Mouse (Mus musculus) heart, postnatal 10 days (tissue): ENCODE results near the gene Ctnnbip1. TPM values are rescaled to one million over a fixed set of nuclear protein-coding genes. Genes with fewer than 3 reads are reported as not detected.
A peak's percentile ranks its signal among the peaks of the same experiment; 100 is the strongest.

ENCODE experiments used
- DNase-seq, 2 experiments: peaks; one replicate each; pipeline ENCODE4 v3.0.0; 2021
- intact Hi-C: fragments of 180-260 bp; cut with DNase I; formaldehyde crosslinking; loops from one replicate; pipeline ENCODE4 v1.15.1; 2025
- total RNA-seq, 2 experiments: library from RNA; stranded (reverse); gene quantifications; 2 replicates each; pipeline ENCODE4 v1.2.3; 2021

Gene Ctnnbip1
- total RNA-seq, 2 experiments from 2014 or later: 57.2 to 63.7 TPM

DNA sequence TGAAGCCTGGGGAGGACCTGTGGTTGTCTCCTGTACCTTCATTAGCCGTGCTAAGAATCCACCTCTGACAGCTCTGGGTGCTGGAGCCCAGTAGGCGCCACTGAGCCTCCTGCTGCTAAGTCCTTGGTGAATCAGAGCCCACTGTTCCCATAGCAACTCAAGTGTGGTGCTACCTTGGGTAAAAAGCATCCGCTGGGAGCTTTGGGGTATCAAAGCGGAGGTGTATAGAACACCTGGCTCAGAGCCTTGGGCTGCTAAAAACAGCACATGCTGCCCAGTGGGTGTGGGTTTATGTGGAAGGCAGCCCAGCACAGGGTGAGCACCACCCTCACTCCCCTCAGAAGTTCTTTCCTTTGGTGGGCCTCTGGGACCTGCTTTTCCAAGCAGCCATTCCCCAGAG is 38.1 kb downstream of the Ctnnbip1 start:
- intact Hi-C loops: no loop called here
- DNase-seq: no peak

DNA sequence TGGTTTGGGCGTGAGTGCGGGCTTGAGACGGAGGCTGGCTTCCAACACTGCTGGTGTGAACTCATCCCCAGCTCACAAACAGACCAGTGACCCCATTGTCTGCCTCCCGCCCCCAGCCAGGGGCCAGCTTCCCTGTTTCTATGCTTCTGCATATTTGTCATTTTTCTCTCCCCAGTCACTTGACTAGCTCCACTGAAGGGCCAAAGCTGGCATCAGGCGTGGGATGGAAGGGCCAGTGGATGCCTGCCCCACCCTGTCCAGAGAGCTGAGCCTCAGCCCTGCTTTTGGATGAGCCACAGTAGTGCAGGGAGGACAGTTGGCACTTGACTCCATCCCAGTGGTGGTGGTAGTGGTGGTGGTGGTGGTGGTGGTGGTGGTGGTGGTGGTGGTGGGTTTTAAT is 39.9 kb downstream of the Ctnnbip1 start:
- DNase-seq: no peak
- intact Hi-C loops: no loop called here

DNA sequence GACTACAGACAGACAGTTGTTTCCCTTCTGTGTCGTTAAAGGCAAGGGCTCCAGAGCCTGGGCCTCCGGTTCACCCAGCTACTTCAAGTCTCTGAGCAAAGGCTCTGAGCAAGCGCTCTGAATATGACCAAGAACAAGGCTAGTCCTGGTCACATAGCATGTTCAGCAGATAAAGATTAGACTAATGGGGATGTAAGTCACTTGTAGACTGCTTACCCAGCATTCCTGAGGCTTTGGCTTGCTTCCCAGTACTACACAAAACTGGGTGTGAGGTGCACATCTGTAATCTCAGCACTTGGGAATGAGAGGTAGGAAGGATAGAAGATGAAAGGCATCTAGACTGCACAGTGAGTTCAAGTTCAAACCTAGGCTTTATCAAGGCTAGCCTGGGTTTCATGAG is 40.4 kb downstream of the Ctnnbip1 start:
- intact Hi-C loops: no loop called here

DNA sequence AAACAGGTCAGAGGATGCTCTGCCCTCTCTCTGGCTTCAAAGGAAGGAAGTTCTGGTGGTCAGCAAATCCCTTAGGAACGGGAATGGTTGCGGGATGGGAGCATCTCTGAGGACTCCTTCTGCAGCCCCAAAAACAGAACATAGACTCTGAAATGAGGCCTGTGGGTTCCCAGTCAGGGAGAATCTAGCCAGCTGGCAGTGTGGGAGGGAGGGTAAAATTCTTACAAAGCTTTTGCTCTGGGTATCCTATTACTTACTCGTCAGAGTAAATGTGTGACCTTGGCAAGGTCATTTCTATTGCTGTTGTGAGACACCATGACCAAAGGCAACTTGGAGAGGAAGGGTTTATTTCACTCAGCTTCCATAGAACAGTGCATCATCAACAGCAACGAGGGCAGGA is 43.4 kb downstream of the Ctnnbip1 start:
- DNase-seq: no peak
- intact Hi-C loops: no loop called here

More for the DNA sequence above, 40.4 kb downstream of the Ctnnbip1 start:
- DNase-seq: no peak

DNA sequence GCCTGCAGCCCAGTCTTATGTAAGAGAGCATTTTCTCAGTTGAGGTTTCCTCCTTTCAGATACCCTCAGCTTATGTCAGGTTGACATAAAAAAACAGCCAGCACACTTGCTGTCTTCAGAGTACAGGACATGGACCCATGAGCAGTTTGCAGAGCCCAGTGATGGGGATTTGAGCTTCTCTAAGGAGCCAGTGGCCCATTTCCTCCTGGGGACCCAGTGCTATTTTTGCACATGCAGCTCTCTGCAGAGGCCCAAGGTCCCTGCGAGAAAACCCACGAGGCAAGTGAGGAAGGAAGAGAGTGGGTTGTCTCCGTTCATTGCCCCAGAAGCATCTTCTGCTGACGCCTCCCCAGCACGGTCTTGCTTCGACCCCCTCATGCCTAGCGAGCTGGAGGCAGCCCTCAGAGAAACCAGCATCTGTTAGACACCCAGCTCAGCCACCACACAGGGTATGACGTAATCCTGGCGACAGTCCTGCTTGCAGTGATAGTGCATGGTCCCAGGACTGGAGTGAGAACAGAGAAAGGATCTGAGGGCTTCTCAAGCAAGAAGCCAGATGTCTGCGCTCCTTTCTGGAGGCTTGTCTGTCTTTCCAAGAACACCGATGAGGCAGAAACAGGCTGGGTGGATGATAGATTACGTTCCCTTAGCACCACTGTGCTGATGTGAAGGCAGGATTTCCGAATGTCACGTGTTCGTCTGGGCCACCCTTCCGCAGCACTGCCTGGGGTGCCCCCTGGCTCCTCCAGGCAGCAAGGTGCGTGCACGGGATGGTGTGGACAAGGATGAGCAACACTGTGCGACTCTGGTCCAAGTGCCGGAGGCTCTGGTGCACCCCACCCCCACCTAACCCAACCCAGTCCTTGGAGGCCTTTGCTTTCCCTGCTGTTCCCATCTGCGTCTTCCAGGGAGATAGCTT is 44.2 kb downstream of the Ctnnbip1 start:
- DNase-seq: peak; percentile 83 to 85
- intact Hi-C loops: no loop called here

DNA sequence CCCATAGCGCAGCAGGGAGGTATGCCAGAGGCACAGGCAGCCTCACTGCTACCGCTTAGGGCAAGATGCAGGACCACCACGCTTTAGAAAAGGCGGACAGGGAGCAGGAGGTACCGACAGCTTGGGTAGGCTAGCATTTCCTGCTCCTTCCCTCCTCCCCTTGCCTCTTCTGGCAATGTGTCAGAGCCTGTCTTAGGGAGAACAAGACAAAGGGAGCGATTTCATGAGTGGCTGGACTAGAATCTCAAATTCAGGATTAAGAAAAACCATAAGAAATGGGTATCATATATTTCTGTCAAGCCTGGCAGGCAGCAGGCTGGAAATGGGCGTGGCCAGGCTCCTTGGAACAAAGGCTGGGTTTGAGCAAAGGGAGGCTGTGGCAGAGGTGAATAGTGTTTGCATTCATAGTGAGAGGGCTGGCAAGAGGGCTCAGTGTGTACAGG is 44.9 kb downstream of the Ctnnbip1 start:
- intact Hi-C loops: no loop called here
- peak; percentile 56 to 64 for DNase-seq

DNA sequence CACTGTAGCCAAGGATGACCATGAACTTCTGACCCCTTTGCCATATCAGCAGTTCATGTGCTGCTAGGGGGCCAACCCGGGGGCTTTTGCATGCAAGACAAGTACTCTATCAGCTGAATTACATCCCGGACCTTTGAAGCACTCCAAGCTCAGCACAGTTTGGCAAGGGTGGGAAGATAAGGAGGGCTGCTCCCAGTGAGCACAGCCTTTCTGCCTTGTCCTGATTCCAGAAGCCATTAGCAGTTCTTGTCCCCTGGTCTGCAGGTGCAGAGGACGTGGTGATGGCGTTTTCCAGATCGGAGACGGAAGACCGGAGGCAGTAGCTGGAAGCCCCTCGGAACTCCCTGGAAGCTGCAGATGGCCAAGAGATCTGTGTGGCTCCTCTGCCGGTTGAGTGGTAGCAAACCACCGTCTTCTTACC is 45.9 kb downstream of the Ctnnbip1 start:
- no peak for DNase-seq
- intact Hi-C loops: no loop called here

DNA sequence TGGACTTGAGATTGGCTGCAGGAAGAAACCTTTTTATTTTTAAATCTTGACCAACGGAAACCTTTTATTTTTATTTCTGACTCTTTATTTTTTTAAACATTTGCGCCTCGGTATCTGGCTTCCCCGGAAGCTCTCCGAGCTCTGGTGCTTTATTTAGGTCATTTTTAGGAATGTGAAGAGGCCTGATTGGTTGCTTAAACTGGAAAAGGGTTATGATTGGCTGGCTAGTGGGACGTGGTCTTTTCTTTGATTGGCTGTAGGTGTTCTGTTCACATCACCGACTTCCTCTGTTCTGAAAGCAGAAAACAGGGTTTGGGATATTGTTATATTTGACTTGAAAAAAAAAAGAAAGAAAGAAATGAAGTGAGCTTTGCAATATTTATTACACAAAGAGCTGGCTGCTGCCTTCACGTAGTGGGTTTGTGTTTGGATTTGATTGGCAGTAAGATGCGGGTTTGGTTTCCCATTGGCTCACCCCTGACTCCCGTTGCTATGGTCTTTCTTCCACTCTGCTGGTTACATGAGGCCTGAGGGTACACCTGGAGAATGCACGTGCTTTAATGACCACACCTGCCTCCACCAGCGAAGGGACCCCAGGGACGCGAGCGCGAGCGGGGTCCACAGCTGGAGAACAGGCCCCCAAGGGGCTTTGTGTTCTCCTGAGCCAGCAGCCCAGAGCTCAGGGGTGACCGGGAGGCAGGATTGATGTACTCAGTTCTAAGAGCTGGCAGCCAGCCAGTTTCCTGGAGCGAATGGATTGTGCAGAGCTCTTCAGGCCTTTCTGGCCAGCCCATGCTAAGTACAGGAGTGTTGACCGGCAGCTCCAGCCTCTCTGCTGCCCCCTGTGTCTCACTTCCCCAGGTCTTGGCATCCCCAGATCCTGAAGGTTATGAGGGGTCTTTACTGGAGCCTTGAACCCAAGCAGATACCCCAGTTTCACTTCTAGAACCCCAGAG is 46.7 kb downstream of the Ctnnbip1 start:
- DNase-seq: peak; percentile 83 to 86
- intact Hi-C loops: no loop called here

DNA sequence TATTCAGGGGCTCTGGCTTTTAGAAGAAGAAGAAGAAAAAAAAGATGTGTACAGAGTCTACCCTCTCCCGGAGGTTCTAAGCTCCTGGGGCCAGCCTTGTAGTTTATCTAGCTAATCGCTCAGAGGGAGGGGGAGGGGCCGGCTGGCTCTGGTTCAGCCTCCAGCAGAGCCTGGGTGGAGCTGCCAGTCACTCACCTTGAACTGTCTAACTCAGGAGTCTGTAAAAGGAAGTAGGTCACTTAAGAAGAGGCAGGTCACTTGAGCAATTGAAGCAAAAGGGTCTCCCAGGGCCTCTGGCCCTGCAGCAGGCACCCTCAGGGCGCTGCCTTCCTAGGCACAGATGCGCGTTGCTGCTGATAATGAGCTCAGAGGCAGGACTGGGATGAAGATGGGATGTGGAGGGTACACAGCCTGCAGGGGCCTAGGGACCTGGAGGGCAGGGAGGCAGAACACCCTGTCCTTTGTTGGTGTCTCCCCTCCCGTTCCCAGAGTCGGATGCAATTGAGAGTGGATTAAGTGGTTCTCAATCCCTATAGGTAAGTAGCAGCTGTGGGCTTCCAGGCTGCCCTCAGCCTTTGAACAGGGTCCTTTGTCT is 49.5 kb downstream of the Ctnnbip1 start:
- intact Hi-C loops: no loop called here
- DNase-seq: no peak

DNA sequence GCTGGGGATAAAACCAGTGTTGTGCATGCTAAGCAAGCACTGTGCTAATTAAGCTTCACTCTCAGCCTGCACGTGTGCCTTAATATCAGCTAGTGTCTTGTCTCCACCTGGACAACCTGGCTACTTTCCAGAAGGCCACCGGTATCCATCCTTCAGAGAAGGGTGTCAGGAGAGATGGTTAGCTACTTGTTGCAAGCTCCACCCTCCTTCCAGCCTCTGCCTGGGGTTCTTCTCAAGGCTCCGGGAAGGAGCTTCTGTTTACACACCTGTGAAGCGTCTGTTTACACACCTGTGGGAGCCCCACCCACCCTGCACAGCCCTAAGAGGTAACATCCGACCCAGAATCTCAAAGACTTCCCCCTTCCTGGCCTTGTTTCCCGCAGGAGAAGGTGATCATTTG is 50.6 kb downstream of the Ctnnbip1 start:
- DNase-seq: no peak

DNA sequence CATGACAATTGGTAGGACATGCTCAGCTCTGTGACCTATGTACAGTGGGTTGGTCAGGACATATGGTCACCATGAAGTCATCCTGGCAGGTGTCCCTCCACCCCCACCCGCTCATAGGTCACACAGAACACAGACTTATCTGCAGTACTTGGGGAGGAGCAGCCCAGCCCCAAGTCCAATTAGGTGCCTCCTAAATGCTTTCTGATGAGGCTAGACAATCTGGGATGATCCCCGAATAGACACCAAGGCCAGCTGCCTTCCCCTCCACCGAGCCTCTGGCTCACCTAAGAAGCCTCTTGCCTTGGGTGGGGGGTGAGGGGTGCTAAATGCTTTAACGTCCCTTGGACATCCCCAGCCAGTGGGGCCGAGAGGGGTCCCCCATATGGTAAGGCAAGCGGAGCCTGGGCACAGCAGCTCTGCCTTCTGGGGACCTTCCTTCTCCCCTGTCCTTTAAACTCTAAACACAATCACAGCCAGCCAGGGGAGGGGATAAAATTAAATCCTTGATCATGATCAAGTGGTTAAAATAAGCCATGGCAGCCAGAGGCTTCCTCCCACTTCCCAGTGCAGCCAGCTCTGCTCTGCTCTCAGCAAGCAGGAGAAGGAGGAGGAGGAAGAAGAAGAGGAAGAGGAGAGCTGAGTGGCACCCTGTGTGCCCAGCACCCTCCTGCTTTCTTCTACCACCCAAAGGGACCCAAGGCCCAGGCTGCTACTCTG is 51.9 kb downstream of the Ctnnbip1 start:
- intact Hi-C loops: no loop called here
- DNase-seq: no peak

More for the DNA sequence above, 50.6 kb downstream of the Ctnnbip1 start:
- intact Hi-C loops: no loop called here

DNA sequence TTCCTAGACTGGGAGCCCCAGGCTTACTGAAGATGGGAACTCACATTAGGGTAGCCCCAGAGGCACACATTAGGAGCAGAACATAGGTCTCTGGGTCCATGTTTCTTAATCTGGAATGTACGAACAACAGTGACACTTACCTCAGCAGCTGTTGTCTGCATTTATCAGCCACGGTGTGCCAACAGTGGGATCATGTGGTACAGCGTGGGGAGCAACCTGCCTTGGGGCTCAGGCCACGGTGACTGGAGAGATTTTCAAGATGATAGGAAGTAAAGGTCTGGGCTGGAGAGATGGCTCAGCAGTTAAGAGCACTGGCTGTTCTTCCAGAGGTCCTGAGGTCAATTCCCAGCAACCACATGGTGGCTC is 52.4 kb downstream of the Ctnnbip1 start:
- no peak for DNase-seq
- intact Hi-C loops: no loop called here

DNA sequence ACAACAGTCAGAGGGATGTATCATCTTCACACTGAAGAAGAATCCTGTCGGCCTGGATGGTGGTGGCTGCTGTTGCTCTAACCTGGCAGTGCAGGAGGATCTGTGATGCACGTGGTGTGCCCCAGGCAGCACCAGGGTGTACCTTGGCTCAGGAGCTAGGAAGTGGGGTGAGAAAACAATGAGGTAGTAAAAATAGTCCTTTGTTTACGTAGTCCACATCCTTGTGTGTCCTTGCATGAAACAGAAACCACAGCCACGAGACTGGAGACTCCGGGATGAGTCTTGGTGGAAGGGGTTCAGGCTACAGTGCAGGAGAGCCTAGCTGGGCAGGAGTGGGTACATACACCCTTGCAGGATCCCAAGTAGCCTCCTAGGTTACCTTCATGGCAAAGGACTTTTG is 53.2 kb downstream of the Ctnnbip1 start:
- no peak for DNase-seq
- intact Hi-C loops: no loop called here

DNA sequence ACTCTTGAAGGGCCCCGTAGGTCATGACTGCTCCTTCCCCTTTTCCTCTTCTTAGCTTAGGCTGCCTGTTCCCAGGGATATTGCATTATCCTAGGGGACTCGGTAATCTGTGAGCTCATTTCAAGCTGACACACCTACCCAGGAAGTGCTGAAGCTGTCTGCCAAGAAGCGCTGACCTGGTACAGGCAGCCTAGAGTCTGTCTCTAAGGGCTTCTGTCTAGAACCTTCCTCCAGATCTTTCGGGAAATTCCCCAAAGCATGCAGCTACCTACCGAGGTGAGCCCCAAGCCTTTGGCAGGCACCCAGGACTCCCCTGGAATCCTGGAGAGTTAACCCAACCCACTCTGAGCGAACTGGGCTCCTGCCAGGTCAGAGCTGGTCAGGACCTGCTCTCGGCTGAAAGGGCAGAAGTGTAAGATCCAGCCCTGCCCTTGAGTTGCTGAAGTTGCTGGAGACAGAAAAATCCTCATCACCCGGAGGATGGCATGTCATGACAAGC is 53.7 kb downstream of the Ctnnbip1 start:
- peak; percentile 59 to 63 for DNase-seq
- intact Hi-C loops: no loop called here

DNA sequence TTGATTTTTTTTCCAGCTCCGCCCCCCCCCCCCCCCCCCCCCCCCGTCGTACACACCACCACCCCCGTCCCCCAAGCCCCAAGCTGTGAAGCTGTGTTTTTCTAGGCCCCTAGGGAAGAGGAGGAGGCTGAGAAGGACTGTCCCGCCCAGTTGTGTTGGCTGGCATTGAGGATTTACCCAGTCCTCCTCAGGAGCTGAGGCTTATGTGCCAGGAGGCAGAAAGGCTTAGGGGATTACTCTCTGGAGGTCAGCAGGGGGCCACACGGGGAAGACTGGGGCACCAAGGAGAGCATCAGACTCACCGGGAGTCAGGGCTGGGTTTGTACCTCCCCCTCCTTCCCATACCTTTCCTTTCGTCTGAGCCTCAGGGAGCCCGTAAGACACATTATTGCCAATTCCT is 54.4 kb downstream of the Ctnnbip1 start:
- no peak for DNase-seq

DNA sequence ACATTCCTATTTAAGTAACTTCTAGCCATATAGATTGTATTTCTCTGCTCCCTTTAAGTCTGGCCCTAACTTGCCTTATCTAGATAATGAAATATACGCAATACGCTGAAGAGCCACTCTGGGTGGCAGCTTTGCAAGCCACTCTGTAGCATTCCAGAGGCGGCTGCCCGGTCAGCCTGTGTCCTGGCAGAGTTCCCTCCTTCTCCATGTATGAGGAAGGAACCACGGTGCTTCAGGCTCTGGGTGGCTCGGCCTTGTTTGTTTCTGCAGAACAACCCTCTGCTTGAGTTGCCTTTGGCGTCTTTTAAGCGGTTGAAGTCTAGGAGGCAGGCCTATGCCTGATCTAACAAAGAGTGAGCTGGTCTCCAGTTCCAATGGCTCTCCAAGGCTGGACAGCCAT is 54.8 kb downstream of the Ctnnbip1 start:
- intact Hi-C loops: no loop called here
- DNase-seq: peak; percentile 39 to 52

More for the DNA sequence above, 54.4 kb downstream of the Ctnnbip1 start:
- intact Hi-C loops: no loop called here

DNA sequence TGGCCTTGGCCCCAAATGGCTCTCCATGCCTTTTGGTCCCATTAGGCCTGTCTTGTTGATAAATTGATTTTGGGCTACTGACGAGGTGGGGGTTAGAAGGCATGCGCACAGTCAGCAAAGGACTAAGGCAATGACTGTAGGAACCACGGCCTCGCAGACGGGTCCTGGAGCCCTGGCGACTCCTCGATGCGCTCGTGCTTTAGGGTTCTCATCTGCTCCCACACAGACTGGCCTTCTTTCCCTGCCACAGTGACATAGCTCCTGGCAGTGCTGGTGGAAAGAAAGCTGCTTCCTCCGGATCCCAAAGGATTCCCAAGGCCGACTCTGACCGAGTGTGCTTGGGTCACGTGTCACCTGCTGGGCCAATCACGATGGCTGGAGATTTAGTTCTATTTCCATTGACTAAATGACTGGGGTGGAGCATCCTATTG is 56.4 kb downstream of the Ctnnbip1 start:
- intact Hi-C loops: no loop called here
- peak; percentile 58 to 61 for DNase-seq

DNA sequence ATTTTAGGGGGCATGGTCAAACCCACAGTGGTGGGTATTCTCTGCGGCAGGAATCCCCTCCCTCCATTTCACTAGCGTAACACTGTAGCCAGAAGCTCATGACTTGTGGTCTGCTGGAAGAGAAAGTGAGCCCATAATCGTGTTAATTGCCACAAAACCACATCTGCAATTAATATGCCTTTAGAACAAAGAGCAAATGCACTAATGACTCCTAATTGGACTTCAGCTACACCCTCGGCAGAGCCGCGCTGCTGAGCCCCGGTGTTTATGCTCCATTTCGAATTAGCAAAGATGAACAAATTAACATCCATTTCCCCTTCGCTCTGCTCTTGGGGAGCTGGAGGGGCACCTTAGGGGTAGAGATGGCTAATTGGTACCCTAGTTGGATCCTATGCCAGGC is 58.0 kb downstream of the Ctnnbip1 start:
- intact Hi-C loops: no loop called here
- no peak for DNase-seq

DNA sequence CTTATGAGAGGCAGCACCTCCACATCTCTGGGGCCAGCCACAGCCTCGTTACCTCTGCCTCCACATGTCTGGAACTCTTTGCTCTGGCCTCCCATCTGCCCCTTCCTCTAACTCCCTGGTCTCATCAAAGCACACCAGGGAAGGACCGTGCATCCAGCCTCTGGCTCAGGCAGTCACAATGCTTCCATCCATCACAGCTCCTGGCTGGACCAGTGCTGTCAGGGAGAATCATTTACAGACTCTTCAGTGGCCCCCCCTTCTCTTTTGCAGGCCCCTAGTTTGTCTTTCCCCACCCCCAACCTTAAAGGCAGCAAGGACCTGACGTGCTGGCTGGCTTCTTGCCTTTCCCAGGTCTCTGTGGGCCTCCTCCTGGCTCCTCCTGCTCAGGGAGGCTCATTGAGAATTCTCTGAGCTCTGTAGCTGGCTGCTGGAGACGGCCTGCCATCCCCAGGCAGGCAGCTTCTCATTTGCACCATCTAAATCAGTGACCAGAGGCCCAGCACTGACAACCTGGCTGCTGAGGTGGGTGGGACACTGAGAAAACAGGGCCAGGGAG is 59.0 kb downstream of the Ctnnbip1 start:
- intact Hi-C loops: no loop called here
- no peak for DNase-seq
